Mouse (Mus musculus): Measurements from ENCODE around the gene Dgkz. TPM values are rescaled to one million over a fixed set of nuclear protein-coding genes. Genes with fewer than 3 reads are reported as not detected.

Dgkz gene
- total RNA-seq (2015): 111 and 112 TPM in 2 replicates
- total RNA-seq (2017): 76.3 and 94.7 TPM in 2 replicates

DNA sequence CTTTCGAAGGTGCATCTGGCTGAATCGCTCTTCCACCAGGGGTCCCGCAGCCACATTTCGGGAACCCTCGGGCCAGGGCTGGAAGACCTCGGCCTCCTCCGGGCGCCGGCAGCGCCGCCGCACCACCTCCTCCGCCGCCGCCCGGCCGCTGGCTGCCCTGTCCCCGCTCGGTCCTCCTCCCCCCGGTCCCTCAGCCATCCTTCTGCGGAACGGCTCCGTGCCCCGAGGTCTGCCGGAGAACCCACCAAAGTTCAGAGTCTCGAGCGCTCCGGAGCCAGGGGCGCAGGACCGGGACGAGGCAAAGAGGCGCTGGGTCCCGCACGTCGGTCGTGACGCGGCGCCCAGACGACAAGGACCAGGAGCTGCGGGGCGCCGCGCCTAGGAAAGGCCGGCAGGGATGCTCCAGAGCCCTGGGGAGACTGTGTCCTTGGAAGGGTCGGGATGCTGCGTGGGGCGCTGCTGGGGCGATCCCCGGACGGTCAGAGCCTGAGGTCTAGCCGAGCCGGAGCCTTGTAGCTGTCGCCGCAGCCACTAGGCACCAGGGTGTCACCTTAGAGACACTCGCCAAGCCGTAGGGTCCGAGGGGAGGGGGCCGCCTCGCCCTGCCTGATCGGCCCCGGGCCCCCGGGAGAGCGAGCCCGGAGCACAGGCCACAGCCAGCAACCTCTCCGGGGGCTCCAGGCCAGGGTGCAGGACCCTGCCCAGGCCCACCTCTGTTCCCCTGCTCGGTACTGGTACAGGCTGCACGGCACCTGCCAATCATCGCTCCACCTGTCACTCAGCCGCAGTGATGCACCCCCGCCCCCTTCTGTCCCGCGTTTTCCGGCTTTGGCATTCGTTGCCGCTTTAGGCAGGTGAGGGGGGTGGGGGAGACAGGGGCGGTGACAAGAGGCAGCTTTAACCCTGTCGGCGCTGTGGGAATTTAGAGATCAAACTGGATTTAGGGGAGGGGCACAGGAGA is at the start of gene Dgkz:
Gene Dgkz (minus strand): TSS at position 284 of the 961 bp plus-strand sequence.
- ATAC-seq (replicated peaks; ENCODE audit: poor library complexity): no peak

DNA sequence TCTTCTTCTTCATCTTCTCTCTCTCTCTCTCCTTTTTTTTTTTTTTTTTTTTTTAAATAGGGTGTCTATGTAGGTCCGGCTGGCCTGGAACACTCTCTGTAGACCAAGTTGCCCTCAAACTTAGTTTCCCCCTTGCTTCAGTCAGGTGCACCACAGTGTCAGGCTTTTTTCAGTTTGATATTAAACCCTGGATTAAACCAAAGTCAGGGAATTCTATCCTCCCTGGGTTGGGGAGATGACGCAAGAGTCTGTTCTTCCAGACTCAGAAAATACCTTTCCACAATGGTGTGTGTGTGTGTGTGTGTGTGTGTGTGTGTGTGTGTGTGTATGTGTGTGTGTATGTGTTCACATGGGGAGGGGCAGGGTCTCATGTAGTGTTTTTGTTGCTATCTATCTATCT is 49.5 kb upstream of the Dgkz start:
- no peak for ATAC-seq (replicated peaks; ENCODE audit: poor library complexity)

DNA sequence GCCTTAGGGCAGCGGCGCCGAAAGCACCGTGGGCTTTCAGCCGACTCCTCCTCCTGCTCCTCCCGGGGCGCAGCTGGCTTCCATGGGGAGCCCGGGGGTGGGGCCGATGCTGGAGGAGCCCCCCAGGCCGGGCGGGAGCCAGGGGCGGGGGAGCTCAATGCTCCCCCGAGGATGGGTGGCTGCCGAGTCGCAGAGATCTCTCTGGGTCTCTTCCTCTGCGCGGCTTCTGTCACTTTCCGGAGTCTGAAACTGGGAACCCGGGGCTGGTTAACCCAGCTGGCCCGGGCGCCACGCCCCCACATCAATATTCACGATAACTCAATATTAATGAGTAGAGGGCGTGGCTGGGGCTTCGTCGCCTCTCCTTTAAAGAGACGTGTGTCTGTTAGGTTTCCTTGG is 48.6 kb upstream of the Dgkz start, which contains the start of gene Creb3l1:
Gene Creb3l1 (minus strand): TSS at position 229 of the 399 bp plus-strand sequence.
- ATAC-seq (replicated peaks; ENCODE audit: poor library complexity): peak; percentile 53; the same call in 1 of the 2 replicates

DNA sequence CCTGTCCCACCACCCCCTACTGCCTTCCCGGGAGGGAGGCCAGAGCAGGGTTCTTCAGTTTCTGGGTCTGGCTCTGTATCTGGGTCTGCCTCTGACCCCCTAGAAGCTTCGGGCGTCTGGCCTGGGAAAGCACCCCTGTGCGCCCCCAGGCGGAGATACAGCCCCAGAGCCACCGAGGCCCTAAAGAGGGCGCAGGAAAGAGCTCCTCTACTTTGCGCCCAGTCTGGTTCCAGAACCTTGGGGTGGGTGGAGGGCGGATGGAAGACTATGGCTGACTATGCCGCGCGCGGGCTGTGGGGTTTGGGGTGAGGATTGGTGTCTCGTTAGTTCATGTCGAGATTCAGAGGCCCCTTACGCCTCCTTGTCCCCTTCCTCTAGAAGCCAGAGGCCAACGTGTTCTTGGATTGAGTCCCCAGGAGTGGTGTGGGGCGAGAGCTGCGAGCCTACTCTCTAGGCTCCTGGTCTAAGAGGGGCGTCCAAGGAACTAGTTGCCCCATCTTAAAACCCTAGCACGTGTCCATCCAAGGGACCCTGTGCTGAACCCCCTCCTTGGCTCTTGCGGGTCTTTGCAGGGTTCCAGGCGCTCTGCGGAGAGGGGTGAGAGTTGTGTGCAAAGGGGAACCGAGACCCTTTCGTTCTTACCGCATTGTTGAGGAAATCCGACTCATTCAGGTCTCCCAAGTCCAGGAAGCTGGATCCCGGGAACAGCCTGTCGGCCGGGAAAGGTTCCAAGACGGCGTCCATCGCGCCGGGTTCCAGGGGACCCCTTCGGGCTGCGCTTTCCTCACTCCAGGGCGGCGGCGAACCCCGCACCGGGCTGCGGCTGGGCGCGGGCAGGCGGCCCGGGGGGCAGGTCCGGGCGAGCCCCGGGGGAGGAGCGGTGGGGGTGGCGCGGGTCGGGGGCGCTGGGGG is 48.0 kb upstream of the Dgkz start:
- ATAC-seq (replicated peaks; ENCODE audit: poor library complexity): peak; percentile 58

DNA sequence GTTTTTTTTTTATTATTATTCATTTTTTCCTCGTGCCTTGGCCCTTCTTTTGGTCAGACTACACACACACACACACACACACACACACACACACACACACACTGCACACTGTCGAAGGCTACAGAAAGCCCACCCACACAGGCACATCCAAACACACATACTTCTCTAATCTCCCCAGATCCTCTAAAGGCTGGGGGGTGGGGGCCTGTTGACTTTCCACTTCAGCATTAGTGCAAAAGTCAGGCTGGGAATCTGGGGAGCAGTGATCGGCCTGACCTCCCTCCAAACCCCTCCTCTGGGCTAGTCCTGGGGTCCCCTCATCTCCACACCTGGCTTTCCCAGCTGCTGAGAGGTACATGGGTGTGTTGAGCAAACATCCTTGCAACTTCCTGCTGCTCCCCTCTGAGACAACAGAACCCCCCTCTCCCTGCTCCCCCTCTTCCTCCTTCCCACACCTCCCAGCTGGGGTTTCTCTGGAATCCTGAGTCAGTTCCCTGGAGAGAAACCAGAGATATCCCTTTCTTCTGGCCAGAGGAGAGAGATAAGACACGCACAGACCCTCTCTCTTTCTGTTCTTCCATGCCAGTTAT is 45.1 kb upstream of the Dgkz start:
- no peak for ATAC-seq (replicated peaks; ENCODE audit: poor library complexity)

DNA sequence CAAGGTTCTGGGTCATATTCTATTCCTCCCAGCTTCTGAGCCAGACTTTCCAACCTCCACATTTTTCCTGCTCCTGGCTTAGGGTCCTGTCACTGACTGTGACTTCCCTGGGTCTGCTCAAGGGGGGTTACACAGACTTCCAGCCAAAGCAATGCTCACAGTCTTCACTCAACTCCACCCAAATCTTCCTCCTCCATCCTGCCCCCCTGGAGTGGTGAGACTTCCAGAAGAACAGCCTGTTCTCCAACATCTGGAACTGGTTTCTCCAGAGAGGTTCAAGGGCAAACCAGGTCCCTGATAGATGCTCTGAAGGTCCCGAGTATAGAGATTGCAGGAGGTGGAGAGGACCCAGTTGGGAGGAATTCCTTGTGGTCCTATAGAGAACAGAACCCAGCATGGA is 41.8 kb upstream of the Dgkz start:
- ATAC-seq (replicated peaks; ENCODE audit: poor library complexity): no peak

DNA sequence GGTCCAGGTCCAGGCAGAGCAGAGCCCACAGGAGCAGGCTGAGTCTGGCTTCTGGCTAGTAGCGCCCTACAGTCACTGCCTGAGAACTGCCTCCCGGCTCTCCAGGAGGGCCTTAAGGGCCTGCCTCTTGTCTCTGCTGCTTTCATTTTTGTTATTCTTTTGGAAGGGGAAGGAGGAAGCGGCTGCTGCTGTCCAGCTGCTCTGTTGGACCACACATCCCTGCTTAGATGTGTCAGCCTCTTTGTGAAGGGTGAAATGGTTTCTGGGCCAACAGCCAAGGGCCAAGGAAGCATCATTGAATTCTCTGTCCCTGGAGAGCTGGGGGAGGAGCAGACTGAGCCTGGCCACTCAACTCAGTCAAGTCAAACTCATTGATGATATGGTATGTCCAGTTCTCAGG is 41.3 kb upstream of the Dgkz start:
- no peak for ATAC-seq (replicated peaks; ENCODE audit: poor library complexity)

DNA sequence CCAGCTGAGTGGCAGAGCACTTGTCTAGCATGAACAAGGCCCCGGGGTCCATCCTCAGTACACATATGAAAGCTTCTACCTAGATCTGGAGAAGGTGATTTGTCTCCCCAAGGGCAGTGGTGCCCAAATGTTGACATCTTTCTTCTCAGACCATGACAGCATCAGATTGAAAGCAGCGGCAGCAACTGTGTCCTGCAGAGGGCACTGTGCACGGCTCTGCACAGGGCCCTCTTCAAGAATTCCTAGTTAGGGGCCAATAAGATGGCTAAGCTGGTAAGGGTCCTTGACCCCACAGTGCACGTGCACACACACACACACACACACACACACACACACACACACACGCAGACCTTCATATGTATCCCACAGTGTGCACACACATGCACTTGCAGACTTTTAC is 39.2 kb upstream of the Dgkz start:
- no peak; the same call in 1 of the 2 replicates for ATAC-seq (replicated peaks; ENCODE audit: poor library complexity)

DNA sequence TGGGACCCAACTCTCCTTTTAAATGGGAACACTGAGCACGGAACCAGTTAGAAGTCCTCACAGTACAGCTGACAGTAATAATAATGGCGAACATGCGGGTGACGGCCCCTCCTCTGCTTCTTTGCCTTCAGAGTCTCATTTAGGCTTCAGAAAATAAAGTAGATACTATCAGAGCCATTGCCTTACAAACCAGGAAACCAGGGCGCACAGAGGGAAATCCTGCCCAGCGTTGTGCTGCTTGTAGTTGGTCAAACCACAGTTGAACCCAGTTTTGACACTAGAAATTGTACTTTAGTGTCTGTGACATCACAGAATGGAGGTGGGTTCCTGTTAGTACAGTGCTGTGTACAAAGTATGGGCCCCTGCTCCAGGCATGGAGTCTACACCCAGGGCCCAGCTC is 38.6 kb upstream of the Dgkz start:
- no peak for ATAC-seq (replicated peaks; ENCODE audit: poor library complexity)

DNA sequence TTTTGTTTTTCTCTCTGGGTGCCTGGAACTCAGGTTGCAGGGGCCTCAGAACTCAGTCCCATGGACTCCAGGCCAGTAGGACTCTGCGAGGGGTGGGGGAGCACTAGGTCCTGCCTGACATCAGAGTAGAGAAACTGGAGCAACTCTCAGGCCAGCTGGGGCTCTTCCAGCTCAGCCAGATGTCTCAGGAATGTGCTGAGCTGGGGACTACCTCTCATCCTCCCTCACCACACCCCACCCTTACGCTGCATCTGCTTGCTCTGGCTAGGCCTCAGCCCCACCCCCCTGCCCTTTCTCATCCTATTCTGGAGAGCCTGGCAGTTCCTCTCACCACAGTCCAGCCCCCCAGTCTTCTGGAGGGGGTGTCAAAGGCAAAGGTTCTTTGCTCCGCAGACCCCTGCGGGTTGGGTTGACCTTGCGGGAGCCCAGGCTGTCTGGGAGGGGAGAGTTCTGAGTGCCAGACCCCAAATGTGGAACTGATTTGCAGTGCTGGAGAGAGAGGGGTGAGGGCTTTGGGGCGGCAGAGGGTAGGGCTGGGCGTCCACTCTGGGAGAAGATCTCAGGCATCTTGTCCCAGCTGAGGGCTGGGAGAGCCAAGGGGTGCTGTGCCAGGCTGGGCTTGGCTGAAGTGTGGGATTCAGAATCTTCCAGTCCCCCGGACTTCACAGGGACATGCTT is 37.2 kb upstream of the Dgkz start:
- no peak for ATAC-seq (replicated peaks; ENCODE audit: poor library complexity)

DNA sequence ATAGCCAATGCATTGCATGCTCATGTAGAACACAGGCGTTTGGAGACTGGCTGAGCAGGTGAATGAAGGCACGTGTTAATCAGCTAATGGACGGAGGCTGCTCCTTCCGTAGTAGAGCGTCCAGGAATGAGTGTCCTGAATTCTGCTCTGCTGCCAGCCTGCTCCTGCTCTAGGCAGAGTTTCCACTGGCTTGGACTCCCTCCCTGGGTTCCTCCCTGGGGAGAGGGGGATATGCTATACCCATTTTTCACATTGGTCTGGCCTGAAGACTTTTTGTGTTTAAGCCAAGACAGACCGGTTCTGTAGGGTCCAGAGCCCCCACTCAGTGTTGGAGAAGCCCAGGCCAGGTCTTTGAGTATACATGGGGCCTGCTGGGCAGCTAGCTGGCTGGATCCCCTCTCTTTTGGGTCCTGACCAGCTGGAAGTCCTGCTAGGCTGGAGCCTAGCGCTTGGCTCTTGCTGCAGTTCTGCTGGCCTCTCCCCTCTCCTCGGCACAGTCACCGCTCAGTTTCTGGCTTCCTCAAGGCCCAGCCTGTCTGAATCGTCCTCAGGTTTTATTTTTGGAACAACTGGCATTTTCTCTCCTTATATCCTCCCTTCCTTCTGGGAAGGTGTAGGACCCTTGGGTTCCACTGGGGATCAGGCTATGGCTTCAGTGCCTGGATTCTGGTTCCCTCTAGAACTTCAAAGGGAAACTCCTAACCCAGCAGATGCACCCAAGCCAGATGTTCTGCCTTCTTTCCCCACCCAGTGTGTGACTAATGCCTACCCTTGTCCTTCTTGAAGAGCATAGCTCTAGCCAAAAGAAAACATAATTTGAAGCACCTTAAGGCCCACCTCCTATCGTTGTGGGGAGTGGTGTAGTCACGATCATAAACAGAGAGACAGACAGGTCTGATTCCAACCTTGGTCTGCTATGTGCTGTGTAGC is 36.0 kb upstream of the Dgkz start:
- ATAC-seq (replicated peaks; ENCODE audit: poor library complexity): no peak

DNA sequence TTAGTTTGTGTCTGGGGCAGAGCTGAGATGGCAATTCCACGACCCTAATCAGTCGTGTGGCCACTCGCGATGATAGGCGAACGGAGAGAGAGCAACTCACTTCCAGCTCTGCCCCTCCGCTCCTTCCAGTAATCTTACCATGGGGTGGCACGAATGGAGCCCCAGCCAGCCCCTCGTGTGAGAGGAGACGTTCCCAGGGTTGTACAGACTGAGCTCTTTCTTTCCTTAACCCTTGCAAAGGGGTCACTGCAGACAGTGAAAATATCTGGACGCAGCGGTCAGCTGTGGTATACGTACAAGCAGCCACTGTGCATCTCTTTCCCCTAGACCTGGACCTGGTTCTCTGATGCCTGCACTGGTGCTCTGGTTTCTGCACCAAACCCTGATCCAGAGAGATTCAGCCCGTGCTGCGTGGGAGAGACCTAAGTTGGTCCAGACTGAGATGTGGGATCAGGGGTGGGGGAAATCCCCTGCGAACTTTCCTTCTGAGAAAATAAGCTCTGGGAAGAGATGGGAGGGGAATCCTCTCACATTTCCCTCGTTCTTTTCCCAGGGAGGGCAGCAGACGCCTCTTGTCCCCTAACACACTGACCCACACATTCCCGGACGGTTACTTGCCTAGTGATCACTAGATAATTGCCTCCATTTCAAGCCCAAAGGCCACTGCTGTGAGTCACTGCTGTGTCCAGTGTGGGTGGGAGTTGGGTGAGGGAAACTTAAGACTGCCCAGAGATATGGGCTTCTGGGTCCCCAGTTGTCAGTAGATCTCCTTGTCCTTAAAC is 33.1 kb upstream of the Dgkz start:
- ATAC-seq (replicated peaks; ENCODE audit: poor library complexity): peak; percentile 3; the same call in 1 of the 2 replicates

DNA sequence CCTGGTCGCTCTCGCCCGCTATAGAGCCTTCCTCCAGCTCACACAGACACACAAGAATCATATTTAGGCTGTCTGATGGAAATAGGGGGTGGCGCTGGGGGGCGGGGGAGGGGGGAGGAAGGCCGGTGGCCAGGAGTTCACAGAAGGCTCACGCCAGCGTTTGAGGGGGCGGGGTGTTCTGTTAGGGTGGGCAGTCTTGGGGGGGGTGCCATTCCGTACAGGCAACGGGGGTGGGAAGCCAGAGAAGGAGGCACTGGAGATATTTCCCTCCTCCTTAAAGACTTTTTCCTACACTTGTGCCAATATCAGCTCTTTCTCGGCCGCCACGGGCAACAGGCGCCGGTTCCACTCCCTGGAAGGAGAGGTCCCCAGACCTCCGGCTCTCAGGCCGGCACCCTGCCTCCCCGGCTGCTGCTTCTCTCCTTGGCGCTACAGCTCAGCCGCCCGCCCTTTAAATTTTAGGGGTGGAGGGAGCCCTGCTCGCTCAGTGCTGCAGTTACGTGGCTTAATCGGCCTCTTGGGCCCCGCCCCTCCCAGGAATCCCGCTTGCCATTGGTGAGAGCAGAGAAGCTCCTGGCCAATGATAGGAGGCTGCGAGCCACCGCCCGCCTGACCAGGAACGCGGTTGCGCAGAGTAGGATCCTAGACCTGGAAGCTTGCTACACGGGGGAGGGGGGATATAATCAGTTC is 32.4 kb upstream of the Dgkz start:
- ATAC-seq (replicated peaks; ENCODE audit: poor library complexity): peak; percentile 98

DNA sequence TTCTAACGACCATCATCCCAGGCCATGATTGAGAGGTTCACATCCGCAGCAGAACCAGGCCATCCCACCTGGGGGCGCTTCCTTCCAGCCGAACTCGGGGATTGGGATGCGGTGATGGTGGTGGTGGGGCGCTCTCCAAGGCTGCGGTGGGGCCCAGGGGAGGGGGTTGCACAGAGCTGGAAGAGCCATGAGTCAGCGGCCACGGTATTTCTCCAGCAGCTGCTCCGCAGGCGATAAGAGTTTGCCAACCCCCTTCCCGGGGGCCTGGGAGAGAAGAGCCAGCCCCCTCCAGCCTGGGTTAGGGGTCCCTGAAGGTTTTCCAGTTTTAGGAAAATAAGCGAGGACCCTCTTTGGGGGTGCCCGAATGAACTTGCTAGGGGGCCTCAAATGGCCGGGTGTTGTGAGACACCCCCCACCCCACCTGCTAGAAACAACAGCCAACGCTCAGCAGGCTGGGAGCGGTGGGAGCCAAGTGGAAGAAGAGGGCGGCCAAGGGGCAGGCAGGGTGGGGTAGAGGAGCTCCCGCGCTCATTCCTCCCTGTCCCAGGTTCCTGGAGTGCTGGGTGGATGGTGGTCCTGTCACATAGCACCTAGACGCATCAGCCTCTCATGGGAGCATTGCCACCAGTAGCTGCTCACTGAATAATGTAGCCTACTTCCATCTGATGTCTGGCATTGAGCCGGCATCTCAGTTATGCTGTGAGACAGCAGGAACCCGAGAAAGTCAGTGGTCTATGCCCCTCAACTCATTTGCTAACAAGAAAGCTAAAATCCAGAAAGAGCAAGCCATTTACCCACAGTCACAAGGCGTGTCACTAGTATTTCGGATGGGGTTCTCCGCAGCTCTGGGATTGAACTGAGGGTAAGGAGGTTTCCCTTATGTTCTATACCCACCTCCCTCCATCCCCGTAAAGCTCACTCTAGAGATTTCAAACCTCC is 31.6 kb upstream of the Dgkz start:
- ATAC-seq (replicated peaks; ENCODE audit: poor library complexity): peak; percentile 37

DNA sequence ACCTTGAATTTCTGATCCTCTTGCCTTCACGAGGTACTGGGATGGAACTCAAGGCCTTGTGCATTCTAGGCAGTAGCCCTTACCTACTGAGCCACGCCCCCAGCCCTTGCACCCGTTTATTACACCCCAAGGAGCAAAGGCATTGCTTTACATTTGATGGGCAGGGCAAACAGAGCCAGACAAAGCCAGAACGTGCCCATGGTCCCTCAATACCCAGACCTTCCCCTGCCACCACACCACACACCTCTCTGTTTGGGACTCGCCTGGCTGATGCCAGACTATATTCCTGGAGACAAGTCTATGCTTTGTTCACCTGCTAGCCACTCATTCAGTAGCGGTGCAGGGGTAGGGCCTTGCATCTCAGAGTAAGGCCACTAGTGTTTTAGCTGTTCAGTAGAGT is 30.8 kb upstream of the Dgkz start:
- ATAC-seq (replicated peaks; ENCODE audit: poor library complexity): no peak

DNA sequence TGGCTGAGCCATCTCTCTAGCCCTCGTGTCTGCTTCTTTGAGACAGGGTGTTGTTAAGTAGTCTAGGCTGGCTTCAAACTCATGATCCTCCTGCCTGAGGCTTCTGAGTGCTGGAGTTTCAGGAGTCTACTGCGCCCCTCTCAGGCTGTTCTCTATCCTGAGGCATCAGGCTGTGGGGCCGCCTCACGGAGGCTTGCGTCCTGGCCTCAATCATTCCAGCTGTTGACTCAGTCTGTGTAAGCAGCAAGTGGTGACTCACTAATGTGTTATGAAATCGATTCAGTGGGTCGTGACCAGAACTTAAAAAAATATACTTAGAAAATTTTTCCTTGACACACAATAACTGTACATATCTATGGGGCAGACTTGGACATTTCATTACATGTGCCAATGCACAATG is 29.0 kb upstream of the Dgkz start:
- ATAC-seq (replicated peaks; ENCODE audit: poor library complexity): no peak
